Mouse (Mus musculus): ENCODE data around the gene 3110009E18Rik. TPM values are rescaled to one million over a fixed set of nuclear protein-coding genes. Genes with fewer than 3 reads are reported as not detected.

3110009E18Rik gene
- polyA plus RNA-seq, 1 experiment from 2014 or later, result 19.4 TPM

GRCm38 (mm10) chr1:120231334-120231733, 110.3 kb downstream of the 3110009E18Rik start:
- no peak overlapping the region for H3K4me3 ChIP-seq (ENCODE audit: low read depth, low read length)
- DNase-seq (ENCODE audit: low spot score) (peak; percentile 53), ATAC-seq (ENCODE audit: insufficient read depth, low FRiP score, low TSS enrichment) (no peak)
- no peak overlapping the region for H3K9ac ChIP-seq (ENCODE audit: low read length)
- H3K9me3 ChIP-seq (ENCODE audit: control insufficient read depth, low read length), result no peaks in the 10 kb centered on the region
- H3K4me1 ChIP-seq (ENCODE audit: control insufficient read depth, insufficient read depth, low read length), result no peaks in the 10 kb centered on the region
- no peaks in the 10 kb centered on the region for H3K27me3 ChIP-seq (ENCODE audit: control insufficient read depth, insufficient read depth, low read length)
- whole genome bisulfite sequencing, result 42% methylated on average over 6 of the region's 6 CpGs
- H3K27ac ChIP-seq (ENCODE audit: low read depth, low read length), result no peak overlapping the region
- no peaks in the 10 kb centered on the region for H3K36me3 ChIP-seq (ENCODE audit: control insufficient read depth, insufficient read depth, low read length)
- no peak overlapping the region for H3K4me2 ChIP-seq (ENCODE audit: low read depth)

- Histone ChIP-seq H3K4me2 (ENCODE audit: low read depth) (no peak overlapping the region), H3K27me3 (ENCODE audit: control insufficient read depth, insufficient read depth, low read length) (no peaks in the 10 kb centered on the region), H3K27ac (ENCODE audit: low read depth, low read length) (no peak overlapping the region), H3K36me3 (ENCODE audit: control insufficient read depth, insufficient read depth, low read length) (no peaks in the 10 kb centered on the region), H3K4me1 (ENCODE audit: control insufficient read depth, insufficient read depth, low read length) (no peaks in the 10 kb centered on the region), H3K4me3 (ENCODE audit: low read depth, low read length) (no peak overlapping the region), H3K9me3 (ENCODE audit: control insufficient read depth, low read length) (no peaks in the 10 kb centered on the region), H3K9ac (ENCODE audit: low read length) (no peak overlapping the region)
- ATAC-seq (ENCODE audit: insufficient read depth, low FRiP score, low TSS enrichment) (no peak), DNase-seq (ENCODE audit: low spot score) (no peak)
- 84% methylated on average over 6 of the region's 6 CpGs for WGBS
These were observed 111.2 kb downstream of the 3110009E18Rik start for GRCm38 (mm10) chr1:120232170-120232569.

GRCm38 (mm10) chr1:120235631-120236215, 114.7 kb downstream of the 3110009E18Rik start:
- no peak for ATAC-seq (ENCODE audit: insufficient read depth, low FRiP score, low TSS enrichment)
- no peak overlapping the region for H3K27ac ChIP-seq (ENCODE audit: low read depth, low read length)
- DNase-seq (ENCODE audit: low spot score), result no peak
- H3K9ac ChIP-seq (ENCODE audit: low read length), result no peak overlapping the region
- no peaks in the 10 kb centered on the region for H3K27me3 ChIP-seq (ENCODE audit: control insufficient read depth, insufficient read depth, low read length)
- no peak overlapping the region for H3K4me3 ChIP-seq (ENCODE audit: low read depth, low read length)
- no peaks in the 10 kb centered on the region for H3K9me3 ChIP-seq (ENCODE audit: control insufficient read depth, low read length)
- H3K4me2 ChIP-seq (ENCODE audit: low read depth), result no peak overlapping the region
- 89% methylated on average over 6 of the region's 6 CpGs for WGBS
- no peaks in the 10 kb centered on the region for H3K36me3 ChIP-seq (ENCODE audit: control insufficient read depth, insufficient read depth, low read length)
- no peaks in the 10 kb centered on the region for H3K4me1 ChIP-seq (ENCODE audit: control insufficient read depth, insufficient read depth, low read length)

GRCm38 (mm10) chr1:120236424-120236823, 115.4 kb downstream of the 3110009E18Rik start:
- Histone ChIP-seq H3K9ac (ENCODE audit: low read length) (no peak overlapping the region), H3K4me2 (ENCODE audit: low read depth) (no peak overlapping the region), H3K27me3 (ENCODE audit: control insufficient read depth, insufficient read depth, low read length) (no peaks in the 10 kb centered on the region), H3K9me3 (ENCODE audit: control insufficient read depth, low read length) (no peaks in the 10 kb centered on the region), H3K27ac (ENCODE audit: low read depth, low read length) (no peak overlapping the region), H3K4me1 (ENCODE audit: control insufficient read depth, insufficient read depth, low read length) (no peaks in the 10 kb centered on the region), H3K36me3 (ENCODE audit: control insufficient read depth, insufficient read depth, low read length) (no peaks in the 10 kb centered on the region), H3K4me3 (ENCODE audit: low read depth, low read length) (no peak overlapping the region)
- DNase-seq (ENCODE audit: low spot score) (no peak), ATAC-seq (ENCODE audit: insufficient read depth, low FRiP score, low TSS enrichment) (no peak)
- 90% methylated on average over 14 of the region's 14 CpGs for WGBS

- H3K36me3 ChIP-seq (ENCODE audit: control insufficient read depth, insufficient read depth, low read length), result no peaks in the 10 kb centered on the region
- no peak for DNase-seq (ENCODE audit: low spot score)
These were observed 116.1 kb downstream of the 3110009E18Rik start for GRCm38 (mm10) chr1:120237068-120237467.

More at GRCm38 (mm10) chr1:120237068-120237467, 116.1 kb downstream of the 3110009E18Rik start:
- Histone ChIP-seq H3K27me3 (ENCODE audit: control insufficient read depth, insufficient read depth, low read length) (no peaks in the 10 kb centered on the region), H3K4me3 (ENCODE audit: low read depth, low read length) (no peak overlapping the region), H3K27ac (ENCODE audit: low read depth, low read length) (no peak overlapping the region), H3K9me3 (ENCODE audit: control insufficient read depth, low read length) (no peaks in the 10 kb centered on the region), H3K9ac (ENCODE audit: low read length) (no peak overlapping the region), H3K4me1 (ENCODE audit: control insufficient read depth, insufficient read depth, low read length) (no peaks in the 10 kb centered on the region), H3K4me2 (ENCODE audit: low read depth) (no peak overlapping the region)
- 100% methylated on average over 1 of the region's 1 CpGs for WGBS
- ATAC-seq (ENCODE audit: insufficient read depth, low FRiP score, low TSS enrichment), result no peak

Other genes starting within 250 kb of the 3110009E18Rik start
- gene Tmem177, start 208.0 kb upstream of the 3110009E18Rik start, polyA plus RNA-seq (2014; fragmentation: Nextera tagmentation; extraction: Ambion mirVana), result 9.8 and 9.9 TPM in 2 replicates
- 0.41 TPM in 1 of 2 replicates, not detected in the other for gene Cfap221, start 124.0 kb upstream of the 3110009E18Rik start, polyA plus RNA-seq (2014; fragmentation: Nextera tagmentation; extraction: Ambion mirVana)
- gene Sctr, start 114.3 kb upstream of the 3110009E18Rik start, polyA plus RNA-seq (2014; fragmentation: Nextera tagmentation; extraction: Ambion mirVana), result 0.54 and 0.70 TPM in 2 replicates
- 7.4 and 8.6 TPM in 2 replicates for gene Tmem37, start 47.1 kb upstream of the 3110009E18Rik start, polyA plus RNA-seq (2014; fragmentation: Nextera tagmentation; extraction: Ambion mirVana)
- gene Dbi, start 109 bp upstream of the 3110009E18Rik start, polyA plus RNA-seq (2014; fragmentation: Nextera tagmentation; extraction: Ambion mirVana), result 1,035 and 1,076 TPM in 2 replicates
- 2.8 and 3.0 TPM in 2 replicates for gene Steap3, start 151.5 kb downstream of the 3110009E18Rik start, polyA plus RNA-seq (2014; fragmentation: Nextera tagmentation; extraction: Ambion mirVana)
- 0.15 TPM in 1 of 2 replicates, not detected in the other for gene C1ql2, start 219.4 kb downstream of the 3110009E18Rik start, polyA plus RNA-seq (2014; fragmentation: Nextera tagmentation; extraction: Ambion mirVana)

All from neural tube, embryonic 11.5 days (tissue).